Mouse (Mus musculus) liver, embryonic 11.5 days (tissue): ENCODE data around the gene Fgfr2. TPM values are rescaled to one million over a fixed set of nuclear protein-coding genes. Genes with fewer than 3 reads are reported as not detected.
"Not testable (repeated sequence)": the region's sequence is repeated elsewhere in the genome, so short reads cannot be mapped to it uniquely, and the experiment has no call there.

Experiments used
- ATAC-seq: fragments of 200-750 bp; cut with Nextera tagmentation; replicated peaks from 2 replicates; pipeline ENCODE4 v1.8.0; 2017; ENCODE audit warnings: moderate number of reproducible peaks, mild to moderate bottlenecking, moderate TSS enrichment, moderate library complexity; ENCODE audit not compliant: low FRiP score
- DNase-seq: peaks from one replicate; pipeline ENCODE4 v3.0.0-alpha.2; 2017; ENCODE audit warnings: low spot score
- H3K27ac ChIP-seq: fragments of 300-500 bp; sonication (generic); 2 replicates; pipeline ENCODE4 v1.5.1; 2014; ENCODE audit warnings: mild to moderate bottlenecking, low read depth, low read length, control low read depth
- H3K27me3 ChIP-seq: fragments of 300-500 bp; sonication (generic); replicated peaks from 2 replicates; pipeline ENCODE4 v1.6.1; 2014; ENCODE audit warnings: low read length, mixed read lengths; ENCODE audit not compliant: control insufficient read depth, insufficient read depth
- H3K36me3 ChIP-seq: fragments of 300-500 bp; sonication (generic); 2 replicates; pipeline ENCODE4 v1.6.1; 2014; ENCODE audit warnings: mild to moderate bottlenecking, low read length, moderate library complexity, mixed read lengths; ENCODE audit not compliant: control insufficient read depth, insufficient read depth
- H3K4me1 ChIP-seq: fragments of 300-500 bp; sonication (generic); replicated peaks from 2 replicates; pipeline ENCODE4 v1.6.1; 2014; ENCODE audit warnings: low read length, mixed read lengths; ENCODE audit not compliant: control insufficient read depth, insufficient read depth
- H3K4me2 ChIP-seq: fragments of 300-500 bp; sonication (generic); 2 replicates; pipeline ENCODE4 v1.6.1; 2014; ENCODE audit warnings: mild to moderate bottlenecking, control low read depth, moderate library complexity
- H3K4me3 ChIP-seq: fragments of 300-500 bp; sonication (generic); 2 replicates; pipeline ENCODE4 v1.5.1; 2014; ENCODE audit warnings: low read depth, low read length, control low read depth
- H3K9ac ChIP-seq: fragments of 300-500 bp; sonication (generic); 2 replicates; pipeline ENCODE4 v1.6.1; 2014; ENCODE audit warnings: low read depth, low read length, control low read depth
- H3K9me3 ChIP-seq: fragments of 300-500 bp; sonication (generic); 2 replicates; pipeline ENCODE4 v1.6.1; 2016; ENCODE audit warnings: low read length, inconsistent platforms, mixed read lengths; ENCODE audit not compliant: control insufficient read depth
- WGBS: fragments of 180-500 bp; shearing (Covaris S2); extraction: QIAGEN DNeasy Blood & Tissue Kit; methylation state at CpG from one replicate; pipeline ENCODE4 v1.1.7; 2014; 5-methylcytosine and 5-hydroxymethylcytosine counted together
- polyA plus RNA-seq: library from polyadenylated mRNA; unstranded; fragments of >200 nt; fragmentation: Nextera tagmentation; extraction: Ambion mirVana; gene quantifications from 2 replicates; pipeline ENCODE4 v1.2.1, GENCODE M21; 2014

Gene Fgfr2
- polyA plus RNA-seq, 1 experiment from 2014 or later = 32.6 TPM

DNA sequence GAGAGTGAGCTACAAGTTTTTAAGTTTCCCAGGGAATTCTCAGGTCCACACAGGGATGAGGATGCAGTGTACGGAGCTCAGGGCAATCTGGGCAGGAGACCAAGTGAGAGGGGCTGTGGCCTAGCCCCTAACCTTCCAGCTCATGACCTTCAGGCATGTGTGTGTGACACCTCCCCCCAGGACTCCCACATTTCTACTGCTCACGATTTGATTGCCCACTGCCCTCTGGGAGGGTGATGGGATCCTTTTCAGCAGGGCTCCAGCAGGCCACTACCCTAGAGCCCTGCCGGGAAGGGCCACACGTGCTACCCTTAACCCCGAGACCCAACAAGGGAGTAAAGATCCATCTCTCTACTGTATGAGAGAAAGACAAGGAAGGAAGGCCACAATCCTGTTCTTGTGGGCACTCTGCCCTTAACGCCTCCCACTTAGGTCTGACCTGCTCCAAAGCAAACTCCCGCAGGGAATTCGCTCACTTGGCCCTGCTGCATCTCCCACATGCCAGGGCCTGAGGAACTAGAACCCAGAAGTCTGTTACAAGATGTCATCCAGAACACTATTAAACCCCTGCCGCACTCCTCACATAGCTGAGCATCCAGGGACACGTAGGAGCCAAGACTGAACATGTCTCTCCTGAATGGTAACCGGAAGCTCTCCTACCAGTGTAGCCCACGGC, 24.9 kb downstream of the Fgfr2 start:
- no peaks in the 10 kb centered on the region for H3K9me3 ChIP-seq
- no peak overlapping the region for H3K4me2 ChIP-seq
- no peak overlapping the region for H3K27ac ChIP-seq

DNA sequence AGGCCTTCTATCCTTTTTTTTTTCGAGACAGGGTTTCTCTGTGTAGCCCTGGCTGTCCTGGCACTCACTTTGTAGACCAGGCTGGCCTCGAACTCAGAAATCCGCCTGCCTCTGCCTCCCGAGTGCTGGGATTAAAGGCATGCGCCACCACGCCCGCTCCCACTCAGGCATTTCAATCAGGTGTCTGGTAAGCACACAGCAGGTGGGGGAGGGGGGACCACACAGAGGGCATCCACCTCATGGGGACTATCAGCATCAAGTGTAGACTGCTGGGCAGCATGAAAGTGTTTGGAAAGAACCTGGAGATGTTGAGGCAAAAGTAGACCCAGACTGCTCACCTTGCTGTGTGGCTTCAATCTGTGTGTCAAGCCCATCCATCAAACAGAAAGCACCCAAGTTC, 27.5 kb downstream of the Fgfr2 start:
- not testable (repeated sequence) for H3K27ac ChIP-seq, H3K36me3 ChIP-seq, H3K4me1 ChIP-seq, H3K9ac ChIP-seq, H3K9me3 ChIP-seq, H3K4me3 ChIP-seq, DNase-seq, ATAC-seq, H3K4me2 ChIP-seq, H3K27me3 ChIP-seq
- 78% methylated on average over 7 of the region's 7 CpGs for WGBS

More for the DNA sequence above, 24.9 kb downstream of the Fgfr2 start:
- no peak overlapping the region for H3K4me3 ChIP-seq
- H3K36me3 ChIP-seq = no peaks in the 10 kb centered on the region
- 0 out of 2 replicates have a peak, but pooled peaks cover 3% of the 10 kb centered on the region for H3K4me1 ChIP-seq
- DNase-seq = no peak
- WGBS = 87% methylated on average over 12 of the region's 12 CpGs
- no peaks in the 10 kb centered on the region for H3K27me3 ChIP-seq
- H3K9ac ChIP-seq = no peak overlapping the region
- no peak for ATAC-seq

DNA sequence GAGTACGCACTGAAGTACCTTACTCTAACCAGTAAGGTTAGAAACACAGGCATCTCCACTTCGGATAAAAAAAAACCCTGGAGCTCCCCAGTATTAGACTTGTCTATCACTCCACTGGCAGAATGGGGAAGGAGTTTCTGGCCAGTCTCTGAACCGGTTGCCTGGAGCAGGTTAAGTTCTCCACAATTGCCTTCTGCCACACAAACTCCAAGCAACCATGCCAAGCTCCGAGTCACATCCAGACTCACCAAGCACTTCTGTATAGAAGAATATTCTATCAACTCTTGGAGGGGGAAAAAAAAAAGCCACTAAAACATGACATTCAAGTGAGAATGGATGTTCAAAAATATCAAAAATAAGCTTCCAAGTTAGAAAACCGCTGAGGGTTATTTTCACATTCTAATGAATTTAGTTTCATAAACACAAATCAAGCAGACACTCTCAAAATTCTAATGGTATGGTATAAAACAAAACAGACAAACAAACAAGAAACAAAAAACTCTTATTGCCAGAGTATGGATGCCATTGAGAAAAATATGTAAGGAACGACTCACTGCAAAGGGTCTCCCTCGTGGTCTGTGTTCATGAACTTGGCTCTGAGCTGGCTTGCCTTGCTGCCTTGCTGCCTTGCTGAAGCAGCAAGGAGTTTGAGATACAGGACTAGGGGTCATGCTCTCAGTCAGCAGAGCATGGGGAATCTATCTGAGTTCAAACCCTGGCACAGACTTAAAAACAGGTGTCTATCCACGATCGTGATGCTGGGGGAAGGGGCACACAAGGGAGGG, 28.2 kb downstream of the Fgfr2 start:
- no peak overlapping the region for H3K27ac ChIP-seq
- WGBS = 75% methylated on average over 9 of the region's 9 CpGs
- H3K4me2 ChIP-seq = no peak overlapping the region
- no peak overlapping the region for H3K4me3 ChIP-seq
- ATAC-seq (no peak), DNase-seq (no peak)
- H3K9me3 ChIP-seq = no peaks in the 10 kb centered on the region
- no peak overlapping the region for H3K9ac ChIP-seq
- peaks cover 9% of the 10 kb centered on the region for H3K4me1 ChIP-seq
- no peaks in the 10 kb centered on the region for H3K36me3 ChIP-seq
- H3K27me3 ChIP-seq = no peaks in the 10 kb centered on the region

- DNase-seq (no peak), ATAC-seq (no peak)
- H3K9me3 ChIP-seq = no peaks in the 10 kb centered on the region
- peaks cover 9% of the 10 kb centered on the region for H3K4me1 ChIP-seq
- no peak overlapping the region for H3K27ac ChIP-seq
- no peak overlapping the region for H3K4me3 ChIP-seq
- H3K36me3 ChIP-seq = no peaks in the 10 kb centered on the region
- H3K27me3 ChIP-seq = no peaks in the 10 kb centered on the region
- H3K9ac ChIP-seq = no peak overlapping the region
- no peak overlapping the region for H3K4me2 ChIP-seq
- 77% methylated on average over 3 of the region's 3 CpGs for WGBS
Observed at GRCm38 (mm10) chr7:133094161-133094560, 29.0 kb downstream of the Fgfr2 start.

DNA sequence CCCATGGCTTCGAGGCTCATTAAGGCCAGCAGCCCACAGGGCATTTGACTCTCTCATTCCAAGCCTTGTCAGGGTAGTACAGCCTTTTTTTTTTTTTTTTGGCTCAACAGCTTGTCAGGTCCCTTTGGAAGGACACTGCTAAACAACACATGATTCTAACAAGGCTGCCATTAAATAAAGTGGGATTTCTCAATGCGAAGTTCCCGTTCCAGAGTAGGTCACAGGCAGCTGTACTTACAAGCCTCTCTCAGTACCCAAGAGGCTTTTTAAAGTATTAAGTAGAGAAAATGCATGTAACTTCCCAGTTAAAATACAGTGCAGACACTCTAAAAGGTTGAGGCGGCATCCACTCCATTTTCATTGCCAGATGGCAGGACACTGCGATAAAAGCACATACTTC, 29.4 kb downstream of the Fgfr2 start:
- WGBS = 88% methylated on average over 5 of the region's 5 CpGs
- no peaks in the 10 kb centered on the region for H3K9me3 ChIP-seq
- DNase-seq = no peak
- no peaks in the 10 kb centered on the region for H3K36me3 ChIP-seq
- H3K27me3 ChIP-seq = no peaks in the 10 kb centered on the region
- no peak overlapping the region for H3K9ac ChIP-seq
- H3K4me1 ChIP-seq = peaks cover 10% of the 10 kb centered on the region
- ATAC-seq = no peak
- no peak overlapping the region for H3K4me3 ChIP-seq
- H3K27ac ChIP-seq = no peak overlapping the region
- H3K4me2 ChIP-seq = no peak overlapping the region

GRCm38 (mm10) chr7:133090641-133091040, 32.5 kb downstream of the Fgfr2 start:
- no peak for ATAC-seq
- Histone ChIP-seq H3K27me3 (no peaks in the 10 kb centered on the region), H3K9ac (no peak overlapping the region), H3K4me2 (no peak overlapping the region), H3K9me3 (no peaks in the 10 kb centered on the region), H3K4me1 (peaks cover 10% of the 10 kb centered on the region), H3K36me3 (no peaks in the 10 kb centered on the region), H3K27ac (no peak overlapping the region), H3K4me3 (no peak overlapping the region)
- WGBS = 70% methylated on average over 4 of the region's 4 CpGs
- no peak for DNase-seq

DNA sequence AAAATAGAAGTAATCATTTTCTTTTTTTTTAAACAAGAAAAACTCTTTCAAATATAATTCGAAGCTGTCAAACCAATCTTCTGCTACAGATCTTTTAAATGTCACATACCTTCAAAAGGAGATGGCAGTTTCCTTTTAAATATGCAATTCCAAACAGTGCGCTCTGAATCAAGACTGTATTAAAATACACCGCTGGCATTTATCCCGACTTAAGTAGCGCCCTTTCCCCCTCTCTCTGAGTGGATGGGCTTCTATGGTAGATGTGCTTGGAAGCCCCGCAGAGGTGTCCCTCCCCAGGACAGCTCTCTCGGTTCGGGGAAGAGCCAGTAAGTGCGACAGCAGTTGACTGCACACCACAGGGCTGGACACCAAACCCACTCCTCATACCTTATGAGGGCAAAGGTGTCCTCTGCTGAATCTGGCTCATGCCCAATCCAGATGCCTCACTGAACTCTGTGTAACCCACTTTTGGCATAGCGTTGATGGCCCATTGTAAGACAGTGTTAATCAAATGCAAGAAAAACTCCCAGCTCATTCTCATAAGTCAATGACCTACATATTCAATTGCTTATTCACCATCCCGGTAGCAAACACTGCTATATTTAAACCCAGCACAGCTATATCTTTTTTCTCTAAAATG, 33.4 kb downstream of the Fgfr2 start:
- Histone ChIP-seq H3K9me3 (no peaks in the 10 kb centered on the region), H3K4me3 (no peak overlapping the region), H3K36me3 (no peaks in the 10 kb centered on the region), H3K27ac (no peak overlapping the region), H3K9ac (no peak overlapping the region), H3K27me3 (no peaks in the 10 kb centered on the region), H3K4me2 (no peak overlapping the region), H3K4me1 (peaks cover 10% of the 10 kb centered on the region)
- WGBS = 86% methylated on average over 11 of the region's 11 CpGs
- ATAC-seq (no peak), DNase-seq (no peak)

- no peak overlapping the region for H3K4me3 ChIP-seq
- ATAC-seq (no peak), DNase-seq (no peak)
- H3K27ac ChIP-seq = no peak overlapping the region
- no peak overlapping the region for H3K4me2 ChIP-seq
- no peaks in the 10 kb centered on the region for H3K36me3 ChIP-seq
- no peaks in the 10 kb centered on the region for H3K27me3 ChIP-seq
- WGBS = 76% methylated on average over 11 of the region's 11 CpGs
- no peaks in the 10 kb centered on the region for H3K9me3 ChIP-seq
- H3K4me1 ChIP-seq = peaks cover 10% of the 10 kb centered on the region
- H3K9ac ChIP-seq = no peak overlapping the region
Observed at GRCm38 (mm10) chr7:133088830-133089261, 34.3 kb downstream of the Fgfr2 start.
